Mouse (Mus musculus): ENCODE data around the gene Lmf1.

GRCm38 (mm10) chr17:25614723-25615510 lies 36.0 kb downstream of the Lmf1 start:
- no peak for TF ChIP-seq CTCF (conservative IDR thresholded peaks at IDR 0.05; ENCODE audit: low read length)
- no peak for TF ChIP-seq NANOG (IDR thresholded peaks at IDR 0.05; ENCODE audit: borderline replicate concordance, low read length)

Measured in E14TG2a.4 (cell line).